Mouse (Mus musculus): Measurements from ENCODE around the gene Cacnb4.

Cacnb4 gene

DNA sequence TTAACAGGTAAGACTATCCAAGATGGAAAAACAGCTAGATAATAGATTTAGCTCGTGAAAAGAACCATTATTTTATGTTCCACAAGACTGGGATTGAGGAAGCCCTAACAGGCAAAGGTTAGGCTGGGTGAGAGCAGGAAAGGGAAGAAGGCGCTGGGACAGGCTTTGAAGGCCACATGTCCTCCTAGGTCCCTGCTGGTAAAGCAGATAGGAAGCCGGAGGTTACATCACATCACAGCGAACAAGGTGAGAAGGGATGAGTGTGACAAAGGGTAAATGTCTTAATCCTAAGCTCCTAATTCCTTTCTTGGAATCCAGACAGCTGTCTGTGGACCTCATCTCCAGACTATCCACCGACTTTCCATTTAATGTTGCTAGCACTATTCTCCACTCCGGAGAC, 257.3 kb downstream of the Cacnb4 start:
- no peak for DNase-seq

GRCm38 (mm10) chr2:52412524-52413037, 264.1 kb downstream of the Cacnb4 start:
- DNase-seq = no peak

DNA sequence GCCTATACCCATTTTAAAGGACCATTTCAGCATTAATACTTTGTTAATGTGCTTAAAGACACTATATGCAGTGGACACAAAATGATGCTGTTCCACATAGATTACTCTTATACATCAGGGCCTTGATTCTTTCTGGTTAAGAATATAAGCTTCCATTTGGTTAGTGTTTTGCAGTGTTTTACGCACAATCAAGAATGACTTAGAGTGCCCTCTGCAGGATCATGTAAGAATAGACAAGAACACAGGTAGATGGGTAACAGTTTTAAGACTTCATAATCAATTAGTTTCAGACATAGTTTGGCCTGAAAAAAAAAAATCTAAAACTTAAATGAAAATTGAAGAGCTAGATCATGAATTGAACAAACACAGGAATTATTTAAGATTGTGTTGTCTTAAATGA, 270.2 kb downstream of the Cacnb4 start:
- DNase-seq = no peak

GRCm38 (mm10) chr2:52405238-52405637, 271.4 kb downstream of the Cacnb4 start:
- DNase-seq = no peak

- DNase-seq = no peak
Measured at GRCm38 (mm10) chr2:52394529-52394928, 282.1 kb downstream of the Cacnb4 start.

DNA sequence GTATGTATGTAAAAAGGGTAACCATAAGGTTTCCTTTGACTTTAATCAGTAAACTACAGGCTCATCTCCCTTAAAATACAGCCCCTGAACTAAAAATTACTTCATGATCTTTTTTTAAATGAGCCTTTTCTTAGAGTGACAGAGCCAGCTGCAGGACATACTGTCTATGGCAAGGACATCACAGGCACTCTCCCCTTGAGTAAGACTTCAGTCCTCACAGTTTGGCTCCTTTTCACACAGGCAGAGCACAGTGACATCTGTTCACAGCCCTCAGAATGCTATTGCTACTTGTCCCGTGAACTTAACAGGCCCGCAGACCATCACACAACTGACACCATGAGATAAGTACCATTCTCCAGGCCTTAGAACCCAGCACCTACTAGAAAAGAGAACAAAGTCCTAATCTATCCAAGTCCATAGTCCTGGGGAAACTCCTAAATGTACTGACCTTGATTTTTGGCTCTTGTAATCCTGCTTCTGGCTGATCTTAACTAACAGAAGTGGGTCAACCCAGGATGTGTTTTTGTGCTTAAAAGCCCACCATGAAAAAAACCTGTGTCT, 286.1 kb downstream of the Cacnb4 start:
- DNase-seq = no peak

DNA sequence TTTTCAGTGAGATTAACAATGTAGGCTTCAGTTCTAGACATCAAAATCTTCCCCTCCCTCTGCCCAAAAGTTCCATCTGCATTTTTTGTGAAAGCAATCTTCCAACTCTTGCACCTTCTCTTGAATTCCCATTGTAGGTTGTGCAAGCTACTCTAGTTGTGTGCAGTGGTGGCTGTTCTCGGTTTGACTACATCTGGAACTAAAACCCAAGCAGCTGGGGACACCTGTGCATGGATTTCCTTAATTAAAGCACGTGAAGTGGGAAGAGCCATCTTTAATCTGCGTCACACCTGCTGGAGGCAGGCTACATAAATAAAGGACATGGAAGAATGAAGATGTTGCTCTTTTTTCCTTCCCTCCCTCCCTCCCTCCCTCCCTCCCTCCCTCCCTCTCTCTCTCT, 286.7 kb downstream of the Cacnb4 start:
- no peak for DNase-seq

- no peak for DNase-seq
Measured at GRCm38 (mm10) chr2:52386451-52386850, 290.2 kb downstream of the Cacnb4 start.

- no peak for DNase-seq
Measured at GRCm38 (mm10) chr2:52386037-52386436, 290.6 kb downstream of the Cacnb4 start.

DNA sequence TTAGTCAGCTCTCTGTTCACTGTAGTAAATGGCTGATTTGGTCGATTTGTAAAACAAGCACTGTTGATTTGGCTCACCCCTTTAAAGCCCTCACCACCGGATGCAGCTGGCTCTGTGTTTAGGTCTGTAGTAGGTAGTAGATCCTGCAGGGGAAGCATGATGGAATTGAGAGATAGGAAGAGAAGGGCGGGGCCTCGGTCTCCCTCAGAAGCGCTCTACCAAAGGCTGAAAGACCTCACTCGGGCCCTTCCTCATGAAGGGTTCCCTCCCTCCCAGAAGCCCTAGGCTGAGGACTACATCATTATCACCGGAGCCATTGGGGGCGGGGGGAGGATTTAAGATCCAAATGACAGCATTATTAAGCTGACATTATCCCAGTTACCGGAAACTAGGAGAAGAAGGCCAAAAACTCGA, 297.8 kb downstream of the Cacnb4 start:
- no peak for DNase-seq

DNA sequence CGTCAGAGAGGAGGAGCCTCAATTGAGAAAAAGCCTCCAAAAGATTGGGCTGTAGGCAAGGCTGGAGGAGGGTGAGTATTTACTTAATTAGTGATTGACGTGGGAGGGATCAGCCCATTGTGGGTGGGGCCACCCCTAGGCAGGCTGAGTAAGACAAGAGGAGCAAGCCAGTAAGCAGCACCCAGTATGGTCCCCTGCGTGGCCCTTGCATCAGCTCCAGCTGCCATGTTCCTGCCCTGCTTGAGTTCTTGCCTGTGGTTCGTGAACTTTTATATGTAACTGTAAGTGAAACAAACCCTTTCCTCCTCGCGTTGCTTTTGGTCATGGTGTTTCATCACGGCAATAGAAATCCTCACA, 298.2 kb downstream of the Cacnb4 start, which contains the start of gene Neb:
Gene Neb (minus strand): TSS at position 27 of the 357 bp plus-strand sequence.
- no peak for DNase-seq
